Mouse (Mus musculus): ENCODE results near the gene Rpp25l. TPM values are rescaled to one million over a fixed set of nuclear protein-coding genes. Genes with fewer than 3 reads are reported as not detected.
"Not testable (repeated sequence)": the region's sequence is repeated elsewhere in the genome, so short reads cannot be mapped to it uniquely, and the experiment has no call there.

Gene Rpp25l
- total and polyA plus RNA-seq, 3 experiments, result 52.0 to 63.5 TPM; not detected in 1

- DNase-seq (ENCODE audit: low read depth, low spot score); H3K4me3 ChIP-seq (ENCODE audit: control insufficient read depth in 1 of 2, insufficient read depth in 1 of 2, low read depth in 2 of 2, low read length in 2 of 2); H3K36me3 ChIP-seq (ENCODE audit: control insufficient read depth in 1 of 2, insufficient read depth in 2 of 2, low read length in 2 of 2); H3K4me1 ChIP-seq (ENCODE audit: control insufficient read depth in 1 of 2, insufficient read depth in 2 of 2, low read length in 2 of 2); H3K79me2 ChIP-seq (ENCODE audit: control insufficient read depth, insufficient read depth, low read length, poor library complexity); H3K9ac ChIP-seq (ENCODE audit: control insufficient read depth, low read depth, low read length, poor library complexity, severe bottlenecking); H3K9me3 ChIP-seq (replicated peaks; ENCODE audit: insufficient read depth, low read length); H3K27ac ChIP-seq (ENCODE audit: control insufficient read depth, low read depth, low read length); H3K27me3 ChIP-seq (ENCODE audit: control insufficient read depth in 1 of 2, insufficient read depth in 2 of 2, low read length in 2 of 2): not testable (repeated sequence)
Measured at GRCm38 (mm10) chr4:41698421-41699016, 14.8 kb downstream of the Rpp25l start.

DNA sequence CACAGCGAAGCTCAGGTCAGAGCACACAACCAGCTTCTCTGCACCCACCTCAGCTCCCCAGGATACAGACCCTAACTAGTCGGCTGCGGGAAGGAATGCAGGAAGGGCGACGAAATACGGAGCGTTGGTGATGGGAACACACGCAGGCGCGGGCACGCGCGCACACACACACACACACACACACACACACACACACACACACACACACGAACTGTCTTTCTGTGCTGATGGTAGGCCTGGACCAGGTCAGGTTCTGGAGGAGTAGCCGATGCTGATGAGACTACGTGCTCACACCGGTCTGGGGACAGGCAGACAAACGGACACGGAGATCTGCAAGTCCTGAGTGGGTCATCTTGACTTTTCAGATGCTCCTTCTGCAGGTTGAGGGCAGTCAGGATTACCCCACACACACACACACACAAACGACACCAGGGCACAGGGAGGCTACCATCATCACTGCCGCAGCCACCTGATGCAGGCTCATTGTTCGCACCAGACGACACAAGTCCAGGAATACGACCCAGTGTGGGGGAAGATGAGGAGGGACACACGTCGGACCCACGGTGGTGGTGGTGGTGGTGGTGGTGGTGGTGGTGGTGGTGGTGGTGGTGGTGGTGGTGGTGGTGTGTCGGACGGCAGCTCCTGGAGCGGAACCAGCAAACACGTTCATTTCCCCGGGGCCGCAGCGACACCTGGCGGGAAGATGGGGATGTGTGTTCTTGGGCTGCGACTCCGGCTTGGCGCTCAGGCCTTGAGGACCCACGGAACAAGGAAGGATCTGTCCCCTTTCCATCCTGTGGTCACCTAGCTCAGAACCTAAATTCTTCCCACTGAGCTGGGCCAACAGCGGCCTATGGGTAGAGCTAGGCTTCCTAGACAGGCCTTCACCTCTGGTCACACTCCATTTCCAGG is 16.1 kb downstream of the Rpp25l start, which contains the start of gene Cntfr:
TSS of gene Cntfr (minus strand) at position 160 of the 912 bp plus-strand sequence.
- H3K79me2 ChIP-seq (ENCODE audit: control insufficient read depth, insufficient read depth, low read length, poor library complexity); H3K9ac ChIP-seq (ENCODE audit: control insufficient read depth, low read depth, low read length, poor library complexity, severe bottlenecking); H3K4me1 ChIP-seq (ENCODE audit: control insufficient read depth in 1 of 2, insufficient read depth in 2 of 2, low read length in 2 of 2); H3K27me3 ChIP-seq (ENCODE audit: control insufficient read depth in 1 of 2, insufficient read depth in 2 of 2, low read length in 2 of 2); H3K27ac ChIP-seq (ENCODE audit: control insufficient read depth, low read depth, low read length); H3K9me3 ChIP-seq (replicated peaks; ENCODE audit: insufficient read depth, low read length); DNase-seq (ENCODE audit: low read depth, low spot score); H3K36me3 ChIP-seq (ENCODE audit: control insufficient read depth in 1 of 2, insufficient read depth in 2 of 2, low read length in 2 of 2); H3K4me3 ChIP-seq (ENCODE audit: control insufficient read depth in 1 of 2, insufficient read depth in 1 of 2, low read depth in 2 of 2, low read length in 2 of 2): not testable (repeated sequence)

GRCm38 (mm10) chr4:41696452-41696851 is 16.9 kb downstream of the Rpp25l start:
- not testable (repeated sequence) for H3K9me3 ChIP-seq (replicated peaks; ENCODE audit: insufficient read depth, low read length); H3K4me3 ChIP-seq (ENCODE audit: control insufficient read depth in 1 of 2, insufficient read depth in 1 of 2, low read depth in 2 of 2, low read length in 2 of 2); H3K79me2 ChIP-seq (ENCODE audit: control insufficient read depth, insufficient read depth, low read length, poor library complexity); H3K27ac ChIP-seq (ENCODE audit: control insufficient read depth, low read depth, low read length); H3K36me3 ChIP-seq (ENCODE audit: control insufficient read depth in 1 of 2, insufficient read depth in 2 of 2, low read length in 2 of 2); H3K4me1 ChIP-seq (ENCODE audit: control insufficient read depth in 1 of 2, insufficient read depth in 2 of 2, low read length in 2 of 2); H3K9ac ChIP-seq (ENCODE audit: control insufficient read depth, low read depth, low read length, poor library complexity, severe bottlenecking); DNase-seq (ENCODE audit: low read depth, low spot score); H3K27me3 ChIP-seq (ENCODE audit: control insufficient read depth in 1 of 2, insufficient read depth in 2 of 2, low read length in 2 of 2)

DNA sequence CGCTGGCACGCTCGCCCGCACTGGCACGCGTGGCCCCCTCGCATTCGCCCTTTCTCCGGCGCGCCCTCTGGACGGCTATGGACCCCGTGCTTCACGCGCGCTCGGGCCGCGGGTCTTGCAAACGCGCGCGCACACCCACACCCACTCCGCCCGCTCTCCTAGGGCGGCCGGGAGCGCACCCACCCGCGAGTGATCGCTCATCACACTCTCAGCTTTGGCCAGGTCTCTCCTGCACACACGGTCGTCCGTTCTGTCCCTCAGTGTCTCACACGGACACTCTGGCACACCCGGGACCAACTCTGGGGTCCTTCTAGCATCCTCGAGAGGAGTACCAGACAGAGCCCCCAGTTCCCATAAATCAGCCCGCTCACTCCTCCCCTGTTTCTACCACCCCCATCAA is 17.5 kb downstream of the Rpp25l start:
- H3K27me3 ChIP-seq (ENCODE audit: control insufficient read depth in 1 of 2, insufficient read depth in 2 of 2, low read length in 2 of 2); DNase-seq (ENCODE audit: low read depth, low spot score); H3K9me3 ChIP-seq (replicated peaks; ENCODE audit: insufficient read depth, low read length); H3K9ac ChIP-seq (ENCODE audit: control insufficient read depth, low read depth, low read length, poor library complexity, severe bottlenecking); H3K27ac ChIP-seq (ENCODE audit: control insufficient read depth, low read depth, low read length); H3K79me2 ChIP-seq (ENCODE audit: control insufficient read depth, insufficient read depth, low read length, poor library complexity); H3K4me3 ChIP-seq (ENCODE audit: control insufficient read depth in 1 of 2, insufficient read depth in 1 of 2, low read depth in 2 of 2, low read length in 2 of 2); H3K36me3 ChIP-seq (ENCODE audit: control insufficient read depth in 1 of 2, insufficient read depth in 2 of 2, low read length in 2 of 2); H3K4me1 ChIP-seq (ENCODE audit: control insufficient read depth in 1 of 2, insufficient read depth in 2 of 2, low read length in 2 of 2): not testable (repeated sequence)

GRCm38 (mm10) chr4:41693511-41693910 is 19.8 kb downstream of the Rpp25l start:
- H3K9me3 ChIP-seq (replicated peaks; ENCODE audit: insufficient read depth, low read length); H3K9ac ChIP-seq (ENCODE audit: control insufficient read depth, low read depth, low read length, poor library complexity, severe bottlenecking); DNase-seq (ENCODE audit: low read depth, low spot score); H3K27ac ChIP-seq (ENCODE audit: control insufficient read depth, low read depth, low read length); H3K27me3 ChIP-seq (ENCODE audit: control insufficient read depth in 1 of 2, insufficient read depth in 2 of 2, low read length in 2 of 2); H3K79me2 ChIP-seq (ENCODE audit: control insufficient read depth, insufficient read depth, low read length, poor library complexity); H3K4me3 ChIP-seq (ENCODE audit: control insufficient read depth in 1 of 2, insufficient read depth in 1 of 2, low read depth in 2 of 2, low read length in 2 of 2); H3K4me1 ChIP-seq (ENCODE audit: control insufficient read depth in 1 of 2, insufficient read depth in 2 of 2, low read length in 2 of 2); H3K36me3 ChIP-seq (ENCODE audit: control insufficient read depth in 1 of 2, insufficient read depth in 2 of 2, low read length in 2 of 2): not testable (repeated sequence)

GRCm38 (mm10) chr4:41690014-41690413 is 23.3 kb downstream of the Rpp25l start:
- not testable (repeated sequence) for H3K4me1 ChIP-seq (ENCODE audit: control insufficient read depth in 1 of 2, insufficient read depth in 2 of 2, low read length in 2 of 2); H3K27ac ChIP-seq (ENCODE audit: control insufficient read depth, low read depth, low read length); H3K79me2 ChIP-seq (ENCODE audit: control insufficient read depth, insufficient read depth, low read length, poor library complexity); H3K9ac ChIP-seq (ENCODE audit: control insufficient read depth, low read depth, low read length, poor library complexity, severe bottlenecking); H3K9me3 ChIP-seq (replicated peaks; ENCODE audit: insufficient read depth, low read length); H3K36me3 ChIP-seq (ENCODE audit: control insufficient read depth in 1 of 2, insufficient read depth in 2 of 2, low read length in 2 of 2); DNase-seq (ENCODE audit: low read depth, low spot score); H3K27me3 ChIP-seq (ENCODE audit: control insufficient read depth in 1 of 2, insufficient read depth in 2 of 2, low read length in 2 of 2); H3K4me3 ChIP-seq (ENCODE audit: control insufficient read depth in 1 of 2, insufficient read depth in 1 of 2, low read depth in 2 of 2, low read length in 2 of 2)

- not testable (repeated sequence) for H3K27ac ChIP-seq (ENCODE audit: control insufficient read depth, low read depth, low read length); H3K4me1 ChIP-seq (ENCODE audit: control insufficient read depth in 1 of 2, insufficient read depth in 2 of 2, low read length in 2 of 2); DNase-seq (ENCODE audit: low read depth, low spot score); H3K79me2 ChIP-seq (ENCODE audit: control insufficient read depth, insufficient read depth, low read length, poor library complexity); H3K4me3 ChIP-seq (ENCODE audit: control insufficient read depth in 1 of 2, insufficient read depth in 1 of 2, low read depth in 2 of 2, low read length in 2 of 2); H3K27me3 ChIP-seq (ENCODE audit: control insufficient read depth in 1 of 2, insufficient read depth in 2 of 2, low read length in 2 of 2); H3K9me3 ChIP-seq (replicated peaks; ENCODE audit: insufficient read depth, low read length); H3K9ac ChIP-seq (ENCODE audit: control insufficient read depth, low read depth, low read length, poor library complexity, severe bottlenecking); H3K36me3 ChIP-seq (ENCODE audit: control insufficient read depth in 1 of 2, insufficient read depth in 2 of 2, low read length in 2 of 2)
Measured at GRCm38 (mm10) chr4:41688562-41688961, 24.8 kb downstream of the Rpp25l start.

All from MEL (cell line).